Mouse (Mus musculus) lung, adult 2 months (tissue): ENCODE measurements around the gene Ssh1. TPM values are rescaled to one million over a fixed set of nuclear protein-coding genes. Genes with fewer than 3 reads are reported as not detected.
A peak's percentile ranks its signal among the peaks of the same experiment; 100 is the strongest.

Source experiments
- DNase-seq: peaks from one replicate; pipeline ENCODE4 v3.0.0; 2022
- H3K4me1 ChIP-seq: fragments of 200-500 bp; 2 replicates; pipeline ENCODE4 v1.6.1; 2011; ENCODE audit warnings: low read length; ENCODE audit not compliant: control insufficient read depth, insufficient read depth
- H3K4me3 ChIP-seq: fragments of 200-500 bp; replicated peaks from 2 replicates; pipeline ENCODE3; 2011; ENCODE audit warnings: low read depth, mild to moderate bottlenecking, control low read depth, low read length; ENCODE audit errors: extremely low read depth
- CTCF ChIP-seq: fragments of 200-500 bp; IDR thresholded peaks from 2 replicates; pipeline ENCODE4 v1.5.1; 2011; ENCODE audit warnings: mild to moderate bottlenecking, low read length, control low read depth; ENCODE audit not compliant: insufficient read depth
- POLR2A ChIP-seq: fragments of 200-500 bp; IDR thresholded peaks from 2 replicates; pipeline ENCODE4 v1.6.1; 2011; ENCODE audit warnings: low read depth, mild to moderate bottlenecking, control low read depth, low read length, borderline replicate concordance; ENCODE audit errors: extremely low read depth
- WGBS: fragments of 180-500 bp; shearing (Covaris S2); methylation state at CpG from one replicate; pipeline ENCODE4 v1.1.7; 2018; 5-methylcytosine and 5-hydroxymethylcytosine counted together
- polyA plus RNA-seq: library from polyadenylated mRNA; depleted of rRNA; stranded (reverse); fragments of >200 nt; gene quantifications from 2 replicates; pipeline ENCODE4 v1.2.3, GENCODE M21; 2012

Gene Ssh1
- polyA plus RNA-seq, 1 experiment, result 27.3 TPM

DNA sequence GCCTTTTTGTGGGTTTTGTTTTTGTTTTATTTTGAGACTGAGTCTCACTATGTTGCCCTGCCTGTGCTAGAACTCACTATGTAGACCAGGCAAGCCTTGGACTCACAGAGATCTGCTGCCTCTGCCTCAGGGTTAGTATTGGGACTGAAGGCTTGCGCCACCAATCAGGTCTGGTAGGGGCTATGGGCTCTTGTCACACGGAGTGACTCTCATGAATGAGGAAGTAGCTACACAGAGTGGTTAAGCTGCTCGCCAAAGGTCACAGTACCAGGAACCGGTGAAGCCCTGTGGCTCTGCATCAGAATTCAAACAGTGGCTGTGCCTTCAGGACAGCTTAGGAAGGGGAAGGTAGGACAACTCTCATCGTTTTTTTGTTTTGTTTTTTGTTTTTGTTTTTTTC lies 5.7 kb upstream of the Ssh1 start:
- peak; percentile 30 for DNase-seq
- peaks cover 3% of the 10 kb centered on the region for H3K4me1 ChIP-seq
- no peak overlapping the region for H3K4me3 ChIP-seq
- TF ChIP-seq POLR2A (no peak), CTCF (no peak)
- 40% methylated on average over 5 of the region's 5 CpGs for WGBS

DNA sequence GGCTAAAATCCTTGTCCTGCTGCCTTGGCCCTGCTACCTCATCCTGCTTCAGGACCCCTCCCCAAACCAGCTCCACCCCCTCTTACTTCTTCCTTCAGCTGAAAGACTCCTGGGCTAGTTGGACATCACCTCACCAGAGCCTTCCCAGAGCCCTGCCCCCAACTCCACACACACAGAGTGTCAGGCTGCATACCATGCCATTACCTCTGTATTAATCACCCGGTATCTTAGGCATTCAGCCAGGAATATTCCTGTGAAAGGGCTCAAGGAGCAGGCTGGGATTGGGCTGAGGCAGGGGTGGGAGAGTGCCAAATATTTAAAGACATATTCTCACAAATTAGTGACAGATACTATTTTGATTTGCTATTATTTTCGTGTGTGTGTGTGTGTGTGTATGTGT lies 2.8 kb upstream of the Ssh1 start:
- Histone ChIP-seq H3K4me3 (no peak overlapping the region), H3K4me1 (peaks cover 11% of the 10 kb centered on the region)
- WGBS, result 41% methylated on average over 2 of the region's 2 CpGs
- TF ChIP-seq POLR2A (no peak), CTCF (no peak)
- no peak for DNase-seq

DNA sequence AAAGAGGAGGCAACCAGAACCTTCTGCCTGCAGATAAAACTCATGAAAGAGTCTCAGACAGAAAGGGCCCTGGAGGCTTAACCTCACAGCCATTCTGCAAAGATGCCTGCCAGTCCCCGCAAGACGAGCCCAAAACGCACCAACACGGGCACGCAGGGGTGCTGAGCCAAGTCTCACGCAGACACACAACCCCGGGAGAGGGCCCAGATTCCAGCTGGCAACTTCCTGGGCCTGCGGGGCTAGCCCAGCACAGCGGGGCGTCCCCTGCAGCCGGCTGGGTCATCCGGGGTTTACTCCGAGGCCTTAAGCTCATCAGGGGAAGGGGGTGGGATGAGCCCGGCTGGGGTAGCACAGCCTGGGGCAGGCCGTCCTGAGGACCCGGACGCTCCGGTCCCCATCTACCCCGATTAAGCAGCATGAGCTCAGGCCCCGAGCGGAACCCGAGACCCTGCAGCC lies 635 bp downstream of the Ssh1 start:
- TF ChIP-seq CTCF (no peak), POLR2A (no peak)
- Histone ChIP-seq H3K4me3 (peak overlapping the region; percentile 74), H3K4me1 (peaks cover 19% of the 10 kb centered on the region)
- WGBS, result 1% methylated on average over 22 of the region's 22 CpGs
- DNase-seq, result peak; percentile 59

DNA sequence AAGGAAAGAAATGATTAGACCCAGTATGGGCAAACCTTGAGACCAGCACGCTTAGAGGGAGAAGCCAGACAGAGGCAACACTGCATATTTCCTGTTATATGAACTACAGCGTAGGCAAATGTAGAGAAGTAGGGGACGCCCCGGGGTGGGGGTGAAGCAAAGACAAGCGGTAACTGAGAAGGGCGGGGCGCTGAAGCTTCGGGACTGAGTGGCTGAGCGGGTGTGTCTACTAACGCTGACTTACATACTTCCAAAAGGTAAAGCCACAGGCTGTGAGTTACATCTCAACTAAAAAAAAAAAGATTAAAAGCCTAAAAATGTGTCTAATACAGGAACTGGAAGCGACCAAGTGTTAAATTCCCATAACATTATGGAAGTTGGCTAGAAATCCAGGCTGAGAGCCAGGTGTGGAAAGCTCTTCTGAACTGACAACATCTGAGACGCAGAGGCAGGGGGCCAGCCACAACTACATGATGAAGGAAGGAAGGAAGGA lies 1.3 kb downstream of the Ssh1 start:
- TF ChIP-seq CTCF, result no peak
- TF ChIP-seq POLR2A, result no peak
- DNase-seq, result peak; percentile 41
- WGBS, result 2% methylated on average over 12 of the region's 12 CpGs
- peaks cover 20% of the 10 kb centered on the region for H3K4me1 ChIP-seq
- H3K4me3 ChIP-seq, result peak overlapping the region; percentile 74

DNA sequence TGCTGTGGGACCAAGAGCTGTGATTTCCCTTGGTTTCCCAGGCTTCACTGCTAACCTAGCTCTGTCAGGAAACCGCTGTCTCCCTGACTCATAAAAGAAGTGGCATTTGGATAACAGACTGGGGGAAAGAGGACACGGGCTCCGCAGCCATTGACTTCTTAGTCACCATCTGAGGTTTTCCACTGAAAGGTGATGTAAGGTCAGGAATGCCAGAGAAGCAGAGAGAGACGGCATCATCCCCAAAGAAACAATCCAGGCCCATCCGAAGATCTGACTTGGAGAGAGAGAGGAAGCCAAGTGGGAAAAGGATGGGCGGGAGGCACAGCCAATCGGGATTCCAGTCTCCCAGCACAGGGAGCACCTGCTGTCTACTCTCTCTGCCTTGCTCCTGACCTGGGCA lies 2.6 kb downstream of the Ssh1 start:
- WGBS, result 46% methylated on average over 7 of the region's 7 CpGs
- TF ChIP-seq POLR2A, result no peak
- no peak for TF ChIP-seq CTCF
- no peak overlapping the region for H3K4me3 ChIP-seq
- H3K4me1 ChIP-seq, result peaks cover 29% of the 10 kb centered on the region
- no peak for DNase-seq

DNA sequence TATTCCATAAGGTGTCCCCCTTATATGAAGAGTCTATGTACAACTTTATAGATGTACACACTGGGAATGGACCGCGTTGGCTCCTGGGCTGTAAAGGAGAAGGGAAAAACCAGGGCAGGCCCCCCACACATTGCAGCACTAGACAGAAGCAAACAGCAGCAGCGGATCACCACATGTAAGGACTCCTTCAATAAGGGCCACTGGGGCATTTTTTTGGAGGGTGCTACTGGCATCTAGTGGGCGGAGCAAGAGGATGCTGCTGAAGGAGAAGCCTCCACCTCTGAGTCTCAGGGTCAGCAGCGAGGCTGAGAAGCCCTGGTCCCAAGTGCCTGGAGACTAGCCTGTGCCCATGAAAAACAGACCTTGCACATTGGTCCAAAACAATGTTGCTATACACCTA lies 3.1 kb downstream of the Ssh1 start:
- WGBS, result 80% methylated on average over 5 of the region's 5 CpGs
- TF ChIP-seq POLR2A (no peak), CTCF (no peak)

DNA sequence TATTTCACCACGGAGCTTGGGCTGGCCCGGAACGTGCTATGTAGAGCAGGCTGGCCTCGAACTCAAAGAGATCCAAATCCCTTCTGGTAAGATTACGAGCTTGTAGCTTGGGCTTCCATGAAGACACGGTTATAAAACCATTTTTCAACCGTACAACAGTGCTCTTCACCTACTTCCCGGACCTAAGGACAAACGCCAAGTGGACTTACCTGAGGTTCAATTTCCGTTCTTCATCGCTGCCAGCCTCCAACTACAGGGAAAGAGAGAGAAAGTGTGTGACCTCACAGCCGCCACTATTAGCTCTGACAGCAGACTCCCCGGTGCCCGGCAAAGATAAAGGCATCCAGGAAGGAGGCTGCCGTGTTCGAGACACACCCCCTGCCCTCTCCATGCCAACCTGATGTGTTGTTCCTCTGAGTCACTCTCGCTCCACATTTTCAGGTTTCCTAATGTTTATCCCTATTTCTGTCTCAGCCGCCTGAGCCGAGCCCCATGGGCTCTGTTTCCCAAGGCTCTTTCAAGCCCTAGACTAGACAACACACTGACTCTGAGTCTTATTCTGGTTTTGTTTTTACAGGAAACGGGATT lies 4.2 kb downstream of the Ssh1 start:
- 53% methylated on average over 20 of the region's 20 CpGs for WGBS
- no peak overlapping the region for H3K4me3 ChIP-seq
- no peak for TF ChIP-seq POLR2A
- no peak for TF ChIP-seq CTCF
- H3K4me1 ChIP-seq, result peaks cover 35% of the 10 kb centered on the region
- DNase-seq, result no peak

More for the DNA sequence above, 3.1 kb downstream of the Ssh1 start:
- H3K4me1 ChIP-seq, result peaks cover 35% of the 10 kb centered on the region
- H3K4me3 ChIP-seq, result no peak overlapping the region
- DNase-seq, result no peak

DNA sequence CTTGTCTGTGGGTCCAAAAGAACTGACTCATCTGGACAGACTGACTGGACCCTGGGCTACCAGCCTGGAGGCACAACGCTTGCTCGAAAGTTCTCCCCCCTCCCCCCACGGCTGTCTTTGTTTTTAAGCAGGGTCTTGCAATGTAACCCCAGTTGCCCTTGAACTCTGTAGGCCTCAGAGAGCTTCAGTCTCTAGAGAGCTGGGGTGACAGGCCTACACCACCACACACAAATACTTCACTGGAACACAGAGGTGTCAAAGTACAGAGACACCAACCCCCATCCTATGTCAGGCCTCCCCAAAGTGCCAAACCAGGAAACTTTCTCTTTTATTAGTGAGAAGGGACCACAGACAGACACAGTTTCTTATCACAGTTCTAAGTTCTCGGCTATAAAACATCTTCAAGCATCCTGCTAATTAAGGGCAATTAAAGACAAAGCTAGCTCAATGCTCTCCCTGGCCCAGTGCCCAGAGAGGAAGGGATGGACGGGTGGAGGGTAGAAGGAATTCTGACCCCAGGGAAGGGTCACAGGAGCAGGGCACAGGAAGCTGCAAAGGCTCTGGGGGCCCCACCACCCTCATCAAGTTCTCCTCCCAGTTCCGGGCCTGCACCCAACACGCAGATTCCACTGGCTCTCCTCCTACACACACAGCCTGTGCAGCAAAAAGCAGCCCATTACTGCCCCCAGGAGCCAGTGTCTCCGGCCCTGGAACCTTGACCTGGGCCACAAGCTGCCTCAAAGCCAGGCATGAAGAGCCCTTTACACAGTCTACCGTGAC lies 7.3 kb downstream of the Ssh1 start:
- DNase-seq, result peak; percentile 40
- H3K4me3 ChIP-seq, result no peak overlapping the region
- 28% methylated on average over 9 of the region's 9 CpGs for WGBS
- peaks cover 25% of the 10 kb centered on the region for H3K4me1 ChIP-seq
- TF ChIP-seq POLR2A, result no peak
- no peak for TF ChIP-seq CTCF

DNA sequence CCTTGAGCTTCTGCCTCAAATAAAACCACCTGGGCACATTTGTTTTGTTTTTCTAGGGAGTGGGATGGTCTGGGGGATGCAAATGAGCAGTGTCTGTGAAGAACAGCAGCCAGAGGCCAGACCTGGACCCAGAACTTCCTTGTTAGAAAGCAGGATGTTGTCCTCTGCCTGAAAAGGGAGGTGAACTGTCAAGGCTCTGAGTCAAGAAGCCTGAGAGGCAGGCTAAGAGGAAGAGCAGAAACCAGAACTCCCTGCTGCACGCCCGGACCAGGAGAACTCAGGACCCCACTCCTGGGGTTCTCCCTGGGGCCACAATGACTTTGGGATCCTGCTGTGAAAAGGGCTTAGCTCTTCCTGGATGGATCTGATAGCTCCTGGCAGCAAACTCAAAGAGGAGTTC lies 8.0 kb downstream of the Ssh1 start:
- no peak for TF ChIP-seq POLR2A
- no peak for TF ChIP-seq CTCF
- peaks cover 20% of the 10 kb centered on the region for H3K4me1 ChIP-seq
- DNase-seq, result no peak
- WGBS, result 21% methylated on average over 2 of the region's 2 CpGs
- no peak overlapping the region for H3K4me3 ChIP-seq
